Mouse (Mus musculus) midbrain, postnatal 0 days (tissue): Measurements from ENCODE around the gene Gm21293. TPM values are rescaled to one million over a fixed set of nuclear protein-coding genes. Genes with fewer than 3 reads are reported as not detected.
"Not testable (repeated sequence)": the region's sequence is repeated elsewhere in the genome, so short reads cannot be mapped to it uniquely, and the experiment has no call there.

ENCODE experiments used
- ATAC-seq: fragments of 200-750 bp; cut with Nextera tagmentation; 2 replicates; pipeline ENCODE4 v1.8.0; 2017; ENCODE audit warnings: moderate number of reproducible peaks, mild to moderate bottlenecking, moderate TSS enrichment, moderate library complexity; ENCODE audit not compliant: low FRiP score
- DNase-seq: peaks from one replicate; pipeline ENCODE4 v3.0.0-alpha.2; 2015; ENCODE audit warnings: low spot score
- H3K27ac ChIP-seq: fragments of 300-500 bp; sonication (generic); 2 replicates; pipeline ENCODE4 v1.5.1; 2014; ENCODE audit warnings: low read depth, mild to moderate bottlenecking, low read length, mixed read lengths
- H3K27me3 ChIP-seq: fragments of 300-500 bp; sonication (generic); 2 replicates; pipeline ENCODE4 v1.6.1; 2014; ENCODE audit warnings: low read length, control low read depth, mixed read lengths; ENCODE audit not compliant: insufficient read depth
- H3K36me3 ChIP-seq: fragments of 300-500 bp; sonication (generic); 2 replicates; pipeline ENCODE4 v1.6.1; 2014; ENCODE audit warnings: low read length, control low read depth, mixed read lengths; ENCODE audit not compliant: insufficient read depth
- H3K4me1 ChIP-seq: fragments of 300-500 bp; sonication (generic); 2 replicates; pipeline ENCODE4 v1.6.1; 2014; ENCODE audit warnings: mild to moderate bottlenecking, control low read depth, antibody characterized with exemption, low read length, mixed read lengths; ENCODE audit not compliant: insufficient read depth
- H3K4me2 ChIP-seq: fragments of 300-500 bp; sonication (generic); 2 replicates; pipeline ENCODE4 v1.6.1; 2014; ENCODE audit warnings: low read depth, mild to moderate bottlenecking, low read length, mixed read lengths; ENCODE audit not compliant: poor library complexity, severe bottlenecking
- H3K4me3 ChIP-seq: fragments of 300-500 bp; sonication (generic); 2 replicates; pipeline ENCODE4 v1.5.1; 2014; ENCODE audit warnings: low read depth, mild to moderate bottlenecking, low read length, moderate library complexity
- H3K9ac ChIP-seq: fragments of 300-500 bp; sonication (generic); replicated peaks from 2 replicates; pipeline ENCODE4 v1.6.1; 2014; ENCODE audit warnings: mild to moderate bottlenecking, low read length, moderate library complexity, mixed read lengths; ENCODE audit not compliant: poor library complexity, severe bottlenecking
- H3K9me3 ChIP-seq: fragments of 300-500 bp; sonication (generic); 2 replicates; pipeline ENCODE4 v1.6.1; 2016; ENCODE audit warnings: low read length, control low read depth
- CTCF ChIP-seq: IDR thresholded peaks from 2 replicates; pipeline ENCODE4 v1.5.1; 2016; ENCODE audit warnings: antibody characterized with exemption, mild to moderate bottlenecking
- WGBS: fragments of 180-500 bp; shearing (Covaris S2); extraction: QIAGEN DNeasy Blood & Tissue Kit; methylation state at CpG from one replicate; pipeline ENCODE4 v1.1.7; 2014; 5-methylcytosine and 5-hydroxymethylcytosine counted together
- polyA plus RNA-seq: library from polyadenylated mRNA; unstranded; fragments of >200 nt; fragmentation: Nextera tagmentation; extraction: Ambion mirVana; gene quantifications from 2 replicates; pipeline ENCODE4 v1.2.1, GENCODE M21; 2015
- total RNA-seq: library from RNA; depleted of rRNA; stranded (reverse); fragments of >200 nt; gene quantifications from 2 replicates; pipeline ENCODE4 v1.2.3, GENCODE M21; 2014; rRNA removed

Gm21293 gene
- total RNA-seq (not detected in 2 replicates), polyA plus RNA-seq (not detected in 2 replicates)

DNA sequence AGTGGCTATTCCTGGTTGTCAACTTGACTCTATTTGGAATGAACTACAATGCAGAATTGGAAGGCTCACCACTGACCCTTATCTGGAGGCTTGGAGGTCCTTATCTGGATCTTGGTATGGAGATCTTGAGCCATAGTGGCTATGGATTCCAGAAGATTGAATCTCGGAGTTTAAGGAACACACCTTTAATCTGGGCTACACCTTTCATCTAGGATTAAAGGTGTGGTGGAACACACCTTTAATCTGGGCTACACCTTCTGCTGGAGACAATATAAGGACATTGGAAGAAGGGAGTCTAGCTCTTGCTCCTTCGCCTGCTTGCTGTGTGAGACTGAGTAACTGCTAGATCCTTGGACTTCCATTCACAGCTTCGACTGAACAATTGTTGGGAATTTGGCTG is at the start of gene Gm21293:
TSS of gene Gm21293 (plus strand) at position 301 of the 400 bp plus-strand sequence.
- no CpG with 5 or more reads among the region's 3 CpGs for WGBS

DNA sequence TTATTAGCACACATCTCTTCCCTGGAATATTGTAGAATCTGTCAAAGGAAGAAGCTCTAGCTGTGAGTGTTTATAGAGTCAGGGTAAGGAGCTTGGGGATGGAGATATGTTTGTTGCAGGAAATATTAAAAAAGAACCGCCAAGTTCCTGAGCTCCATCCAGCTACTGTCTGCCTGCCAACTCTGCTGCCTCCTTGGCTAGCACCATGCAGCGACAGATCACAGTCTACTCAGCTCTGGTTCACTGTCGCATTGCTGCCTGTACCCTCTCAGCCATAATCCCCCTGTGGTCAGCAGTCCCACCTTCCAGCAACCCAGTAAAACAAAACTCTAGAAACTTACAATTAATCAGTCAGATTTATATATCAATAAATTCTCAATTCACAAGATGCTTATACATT is 32.7 kb upstream of the Gm21293 start:
- Histone ChIP-seq H3K27ac (no peak overlapping the region), H3K9ac (no peak overlapping the region), H3K4me2 (no peak overlapping the region), H3K4me3 (no peak overlapping the region), H3K4me1 (no peaks in the 10 kb centered on the region), H3K9me3 (no peaks in the 10 kb centered on the region), H3K36me3 (no peaks in the 10 kb centered on the region), H3K27me3 (no peaks in the 10 kb centered on the region)
- no peak for DNase-seq
- 77% methylated on average over 3 of the region's 3 CpGs for WGBS
- TF ChIP-seq CTCF: no peak
- no peak for ATAC-seq

More for the DNA sequence above, at the start of gene Gm21293:
- not testable (repeated sequence) for H3K4me2 ChIP-seq, H3K4me1 ChIP-seq, H3K4me3 ChIP-seq, H3K9ac ChIP-seq, H3K27me3 ChIP-seq, ATAC-seq, H3K27ac ChIP-seq, H3K36me3 ChIP-seq, H3K9me3 ChIP-seq, DNase-seq

DNA sequence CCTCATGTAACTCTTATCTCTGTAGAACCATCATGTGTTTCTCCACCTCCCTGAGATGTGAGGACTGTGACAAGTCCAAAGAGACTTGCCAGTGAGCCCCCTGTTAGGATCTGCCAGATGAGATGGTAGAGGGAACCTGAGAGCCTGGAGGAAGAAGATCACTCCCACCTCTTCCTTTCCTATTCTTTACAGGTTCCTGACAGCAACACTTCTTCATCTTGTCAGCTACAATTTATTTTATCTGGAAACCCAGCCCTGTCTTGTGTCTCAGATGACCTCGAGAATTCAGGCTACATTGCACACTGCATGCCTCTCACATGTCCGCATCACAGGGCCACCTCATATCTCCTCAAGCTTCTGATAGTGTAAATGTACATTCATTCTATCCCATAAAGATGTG is 24.5 kb upstream of the Gm21293 start:
- ATAC-seq: no peak
- Histone ChIP-seq H3K27me3 (no peaks in the 10 kb centered on the region), H3K9ac (no peak overlapping the region), H3K4me3 (no peak overlapping the region), H3K27ac (no peak overlapping the region), H3K4me2 (no peak overlapping the region), H3K4me1 (no peaks in the 10 kb centered on the region), H3K9me3 (no peaks in the 10 kb centered on the region), H3K36me3 (no peaks in the 10 kb centered on the region)
- TF ChIP-seq CTCF: no peak
- DNase-seq: no peak
- WGBS: 75% methylated on average over 2 of the region's 2 CpGs

DNA sequence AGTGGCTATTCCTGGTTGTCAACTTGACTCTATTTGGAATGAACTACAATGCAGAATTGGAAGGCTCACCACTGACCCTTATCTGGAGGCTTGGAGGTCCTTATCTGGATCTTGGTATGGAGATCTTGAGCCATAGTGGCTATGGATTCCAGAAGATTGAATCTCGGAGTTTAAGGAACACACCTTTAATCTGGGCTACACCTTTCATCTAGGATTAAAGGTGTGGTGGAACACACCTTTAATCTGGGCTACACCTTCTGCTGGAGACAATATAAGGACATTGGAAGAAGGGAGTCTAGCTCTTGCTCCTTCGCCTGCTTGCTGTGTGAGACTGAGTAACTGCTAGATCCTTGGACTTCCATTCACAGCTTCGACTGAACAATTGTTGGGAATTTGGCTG is 8.4 kb downstream of the Gm21293 start, which contains the start of gene Gm6763:
TSS of gene Gm6763 (plus strand) at position 301 of the 400 bp plus-strand sequence.
- not testable (repeated sequence) for H3K9ac ChIP-seq, H3K9me3 ChIP-seq, H3K4me2 ChIP-seq, H3K27ac ChIP-seq, H3K36me3 ChIP-seq, H3K4me1 ChIP-seq, DNase-seq, H3K27me3 ChIP-seq, ATAC-seq, H3K4me3 ChIP-seq
- no CpG with 5 or more reads among the region's 3 CpGs for WGBS

DNA sequence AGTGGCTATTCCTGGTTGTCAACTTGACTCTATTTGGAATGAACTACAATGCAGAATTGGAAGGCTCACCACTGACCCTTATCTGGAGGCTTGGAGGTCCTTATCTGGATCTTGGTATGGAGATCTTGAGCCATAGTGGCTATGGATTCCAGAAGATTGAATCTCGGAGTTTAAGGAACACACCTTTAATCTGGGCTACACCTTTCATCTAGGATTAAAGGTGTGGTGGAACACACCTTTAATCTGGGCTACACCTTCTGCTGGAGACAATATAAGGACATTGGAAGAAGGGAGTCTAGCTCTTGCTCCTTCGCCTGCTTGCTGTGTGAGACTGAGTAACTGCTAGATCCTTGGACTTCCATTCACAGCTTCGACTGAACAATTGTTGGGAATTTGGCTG is 16.9 kb downstream of the Gm21293 start, which contains the start of gene Gm8764:
TSS of gene Gm8764 (plus strand) at position 301 of the 400 bp plus-strand sequence.
- H3K9me3 ChIP-seq, H3K9ac ChIP-seq, H3K4me2 ChIP-seq, H3K27ac ChIP-seq, H3K4me3 ChIP-seq, H3K4me1 ChIP-seq, ATAC-seq, H3K36me3 ChIP-seq, DNase-seq, H3K27me3 ChIP-seq: not testable (repeated sequence)
- no CpG with 5 or more reads among the region's 3 CpGs for WGBS

DNA sequence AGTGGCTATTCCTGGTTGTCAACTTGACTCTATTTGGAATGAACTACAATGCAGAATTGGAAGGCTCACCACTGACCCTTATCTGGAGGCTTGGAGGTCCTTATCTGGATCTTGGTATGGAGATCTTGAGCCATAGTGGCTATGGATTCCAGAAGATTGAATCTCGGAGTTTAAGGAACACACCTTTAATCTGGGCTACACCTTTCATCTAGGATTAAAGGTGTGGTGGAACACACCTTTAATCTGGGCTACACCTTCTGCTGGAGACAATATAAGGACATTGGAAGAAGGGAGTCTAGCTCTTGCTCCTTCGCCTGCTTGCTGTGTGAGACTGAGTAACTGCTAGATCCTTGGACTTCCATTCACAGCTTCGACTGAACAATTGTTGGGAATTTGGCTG is 25.4 kb downstream of the Gm21293 start, which contains the start of gene Gm21304:
TSS of gene Gm21304 (plus strand) at position 301 of the 400 bp plus-strand sequence.
- H3K27ac ChIP-seq: not testable (repeated sequence)

DNA sequence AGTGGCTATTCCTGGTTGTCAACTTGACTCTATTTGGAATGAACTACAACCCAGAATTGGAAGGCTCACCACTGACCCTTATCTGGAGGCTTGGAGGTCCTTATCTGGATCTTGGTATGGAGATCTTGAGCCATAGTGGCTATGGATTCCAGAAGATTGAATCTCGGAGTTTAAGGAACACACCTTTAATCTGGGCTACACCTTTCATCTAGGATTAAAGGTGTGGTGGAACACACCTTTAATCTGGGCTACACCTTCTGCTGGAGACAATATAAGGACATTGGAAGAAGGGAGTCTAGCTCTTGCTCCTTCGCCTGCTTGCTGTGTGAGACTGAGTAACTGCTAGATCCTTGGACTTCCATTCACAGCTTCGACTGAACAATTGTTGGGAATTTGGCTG is 33.9 kb downstream of the Gm21293 start, which contains the start of gene Gm21312:
TSS of gene Gm21312 (plus strand) at position 301 of the 400 bp plus-strand sequence.
- H3K27ac ChIP-seq, ATAC-seq, H3K4me2 ChIP-seq, H3K36me3 ChIP-seq, H3K9me3 ChIP-seq, H3K27me3 ChIP-seq, H3K4me3 ChIP-seq, H3K9ac ChIP-seq, H3K4me1 ChIP-seq, DNase-seq: not testable (repeated sequence)
- WGBS: no CpG with 5 or more reads among the region's 3 CpGs

More for the DNA sequence above, 25.4 kb downstream of the Gm21293 start, which contains the start of gene Gm21304:
- not testable (repeated sequence) for H3K4me3 ChIP-seq, H3K4me2 ChIP-seq, H3K4me1 ChIP-seq, H3K36me3 ChIP-seq, H3K9ac ChIP-seq, H3K9me3 ChIP-seq, H3K27me3 ChIP-seq, ATAC-seq, DNase-seq
- no CpG with 5 or more reads among the region's 3 CpGs for WGBS

DNA sequence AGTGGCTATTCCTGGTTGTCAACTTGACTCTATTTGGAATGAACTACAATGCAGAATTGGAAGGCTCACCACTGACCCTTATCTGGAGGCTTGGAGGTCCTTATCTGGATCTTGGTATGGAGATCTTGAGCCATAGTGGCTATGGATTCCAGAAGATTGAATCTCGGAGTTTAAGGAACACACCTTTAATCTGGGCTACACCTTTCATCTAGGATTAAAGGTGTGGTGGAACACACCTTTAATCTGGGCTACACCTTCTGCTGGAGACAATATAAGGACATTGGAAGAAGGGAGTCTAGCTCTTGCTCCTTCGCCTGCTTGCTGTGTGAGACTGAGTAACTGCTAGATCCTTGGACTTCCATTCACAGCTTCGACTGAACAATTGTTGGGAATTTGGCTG is 42.4 kb downstream of the Gm21293 start, which contains the start of gene Gm20765:
TSS of gene Gm20765 (plus strand) at position 301 of the 400 bp plus-strand sequence.
- not testable (repeated sequence) for DNase-seq, H3K9ac ChIP-seq, H3K36me3 ChIP-seq, H3K4me1 ChIP-seq, H3K9me3 ChIP-seq, H3K27me3 ChIP-seq, H3K4me3 ChIP-seq, ATAC-seq, H3K27ac ChIP-seq, H3K4me2 ChIP-seq
- no CpG with 5 or more reads among the region's 3 CpGs for WGBS

DNA sequence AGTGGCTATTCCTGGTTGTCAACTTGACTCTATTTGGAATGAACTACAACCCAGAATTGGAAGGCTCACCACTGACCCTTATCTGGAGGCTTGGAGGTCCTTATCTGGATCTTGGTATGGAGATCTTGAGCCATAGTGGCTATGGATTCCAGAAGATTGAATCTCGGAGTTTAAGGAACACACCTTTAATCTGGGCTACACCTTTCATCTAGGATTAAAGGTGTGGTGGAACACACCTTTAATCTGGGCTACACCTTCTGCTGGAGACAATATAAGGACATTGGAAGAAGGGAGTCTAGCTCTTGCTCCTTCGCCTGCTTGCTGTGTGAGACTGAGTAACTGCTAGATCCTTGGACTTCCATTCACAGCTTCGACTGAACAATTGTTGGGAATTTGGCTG is 51.0 kb downstream of the Gm21293 start, which contains the start of gene Gm4340:
TSS of gene Gm4340 (plus strand) at position 301 of the 400 bp plus-strand sequence.
- not testable (repeated sequence) for H3K9me3 ChIP-seq, H3K4me2 ChIP-seq, H3K4me1 ChIP-seq, H3K27me3 ChIP-seq, H3K9ac ChIP-seq, DNase-seq, H3K36me3 ChIP-seq, H3K27ac ChIP-seq, ATAC-seq, H3K4me3 ChIP-seq
- no CpG with 5 or more reads among the region's 3 CpGs for WGBS
